12 mouse cellular contexts compared by ENCODE assay signal in genomic region chr4:22397003-22397402, GRCm38 (mm10).
"Had no signal": no experiment of that assay in that cellular context is flagged by ENCODE, and none has a peak within 500 bp of the region (broad histone marks: within the 10 kb centered on the region; RNA-seq: fewer than 3 reads in every experiment).

No protein-coding gene starts in this region.

- DNase-seq: left cerebral cortex, postnatal 4 days; lung, adult 18-20 months; retina, postnatal 1 day; right cerebral cortex, postnatal 4 days; spleen, adult 18-20 months; thymus, adult 18-20 months; thymus, postnatal 14 days had no signal

- H3K9ac ChIP-seq: limb, embryonic 13.5 days; liver, embryonic 14.5 days had no signal

- H3K4me1 ChIP-seq: limb, embryonic 13.5 days had no signal

- H3K27ac ChIP-seq: limb, embryonic 13.5 days; liver, embryonic 14.5 days; midbrain, embryonic 10.5 days had no signal

- H3K4me3 ChIP-seq: limb, embryonic 13.5 days; midbrain, embryonic 10.5 days; myocyte had no signal

- H3K4me2 ChIP-seq: limb, embryonic 13.5 days had no signal

- ATAC-seq: inflammation-experienced regulatory T-cells, adult 6 months had no signal

- H3K27me3 ChIP-seq: limb, embryonic 13.5 days had no signal
